Mouse (Mus musculus) inflammation-experienced regulatory T-cells, adult 6 months (primary cell): ENCODE measurements around the gene Wfdc17. TPM values are rescaled to one million over a fixed set of nuclear protein-coding genes. Genes with fewer than 3 reads are reported as not detected.

Experiments used
- ATAC-seq: one replicate; pipeline ENCODE4 v1.8.0; 2017
- polyA plus RNA-seq, 3 experiments: library from polyadenylated mRNA; unstranded; fragments of 100-300 nt; shearing (Covaris generic); gene quantifications; one replicate each; pipeline ENCODE4 v1.2.1; 2017

The Wfdc17 gene
- 1 to 10 TPM in 2 of 3 experiments, under 1 TPM in 1; 0.90 to 1.9 (median 1.4) TPM for polyA plus RNA-seq

GRCm38 (mm10) chr11:83703705-83704104 lies at the start of gene Wfdc17:
Wfdc17 (plus strand) TSS chr11:83703991.
- ATAC-seq, result no peak

- ATAC-seq, result no peak
Measured at GRCm38 (mm10) chr11:83654606-83655005, 49.2 kb upstream of the Wfdc17 start.

GRCm38 (mm10) chr11:83657508-83657907 lies 46.3 kb upstream of the Wfdc17 start:
- ATAC-seq, result no peak

- no peak for ATAC-seq
Measured at GRCm38 (mm10) chr11:83658797-83659196, 45.0 kb upstream of the Wfdc17 start.

GRCm38 (mm10) chr11:83662204-83662603 lies 41.6 kb upstream of the Wfdc17 start, which contains the start of gene Ccl4:
Ccl4 (plus strand) TSS chr11:83662584.
- no peak for ATAC-seq

- ATAC-seq, result no peak
Measured at GRCm38 (mm10) chr11:83663532-83663931, 40.3 kb upstream of the Wfdc17 start.

- no peak for ATAC-seq
Measured at GRCm38 (mm10) chr11:83671743-83672142, 32.0 kb upstream of the Wfdc17 start.

- no peak for ATAC-seq
Measured at GRCm38 (mm10) chr11:83675665-83676064, 28.1 kb upstream of the Wfdc17 start.

GRCm38 (mm10) chr11:83689918-83690317 lies 13.9 kb upstream of the Wfdc17 start:
- no peak for ATAC-seq

GRCm38 (mm10) chr11:83692008-83692407 lies 11.8 kb upstream of the Wfdc17 start:
- ATAC-seq, result no peak

- ATAC-seq, result no peak
Measured at GRCm38 (mm10) chr11:83708715-83709114, 4.9 kb downstream of the Wfdc17 start, which contains the start of gene Wfdc18. Wfdc18 (plus strand) TSS chr11:83709015.

GRCm38 (mm10) chr11:83709683-83710082 lies 5.9 kb downstream of the Wfdc17 start:
- ATAC-seq, result no peak

GRCm38 (mm10) chr11:83712671-83713070 lies 8.9 kb downstream of the Wfdc17 start:
- ATAC-seq, result no peak

- ATAC-seq, result no peak
Measured at GRCm38 (mm10) chr11:83713925-83714324, 10.1 kb downstream of the Wfdc17 start.

GRCm38 (mm10) chr11:83717042-83717665 lies 13.4 kb downstream of the Wfdc17 start:
- no peak for ATAC-seq

GRCm38 (mm10) chr11:83720766-83721165 lies 17.0 kb downstream of the Wfdc17 start:
- ATAC-seq, result no peak

- no peak for ATAC-seq
Measured at GRCm38 (mm10) chr11:83728757-83729432, 25.1 kb downstream of the Wfdc17 start.

- no peak for ATAC-seq
Measured at GRCm38 (mm10) chr11:83731116-83731515, 27.3 kb downstream of the Wfdc17 start.

GRCm38 (mm10) chr11:83733071-83733640 lies 29.4 kb downstream of the Wfdc17 start:
- ATAC-seq, result no peak

GRCm38 (mm10) chr11:83734215-83734614 lies 30.4 kb downstream of the Wfdc17 start:
- no peak for ATAC-seq

- ATAC-seq, result no peak
Measured at GRCm38 (mm10) chr11:83735881-83736280, 32.1 kb downstream of the Wfdc17 start.

- peak; percentile 93 for ATAC-seq
Measured at GRCm38 (mm10) chr11:83737109-83737558, 33.3 kb downstream of the Wfdc17 start.

GRCm38 (mm10) chr11:83739241-83739640 lies 35.5 kb downstream of the Wfdc17 start:
- ATAC-seq, result peak; percentile 33
